Mouse (Mus musculus) bone marrow, adult 2 months (tissue): ENCODE results near the gene Shoc2.

Source experiments
- CTCF ChIP-seq: fragments of 200-500 bp; IDR thresholded peaks from 2 replicates; pipeline ENCODE4 v1.5.1; 2011; ENCODE audit warnings: low read length, control low read depth; ENCODE audit not compliant: control insufficient read depth, insufficient read depth
- POLR2A ChIP-seq: fragments of 200-500 bp; IDR thresholded peaks from 2 replicates; pipeline ENCODE4 v1.6.1; 2011; ENCODE audit warnings: low read depth, mild to moderate bottlenecking, control low read depth, low read length, borderline replicate concordance; ENCODE audit not compliant: control insufficient read depth

GRCm38 (mm10) chr19:53898970-53899900, 44.9 kb upstream of the Shoc2 start:
- TF ChIP-seq CTCF (no peak), POLR2A (no peak)
